Mouse (Mus musculus) limb, embryonic 11.5 days (tissue): ENCODE results near the gene Zfp112. TPM values are rescaled to one million over a fixed set of nuclear protein-coding genes. Genes with fewer than 3 reads are reported as not detected.

Experiments used
- ATAC-seq: fragments of 200-750 bp; cut with Nextera tagmentation; 2 replicates; pipeline ENCODE4 v1.8.0; 2017; ENCODE audit warnings: low read depth; ENCODE audit not compliant: insufficient number of reproducible peaks, low FRiP score, low TSS enrichment
- DNase-seq: peaks from one replicate; pipeline ENCODE4 v3.0.0-alpha.2; 2015; ENCODE audit warnings: low spot score
- H3K27ac ChIP-seq: fragments of 300-500 bp; sonication (generic); replicated peaks from 2 replicates; pipeline ENCODE4 v1.5.1; 2014; ENCODE audit warnings: low read depth, mild to moderate bottlenecking, low read length
- H3K27me3 ChIP-seq: fragments of 300-500 bp; sonication (generic); 2 replicates; pipeline ENCODE4 v1.6.1; 2014; ENCODE audit warnings: mild to moderate bottlenecking, low read length, mixed read lengths; ENCODE audit not compliant: control insufficient read depth, insufficient read depth
- H3K36me3 ChIP-seq: fragments of 300-500 bp; sonication (generic); 2 replicates; pipeline ENCODE4 v1.6.1; 2014; ENCODE audit warnings: mild to moderate bottlenecking, low read length, moderate library complexity, mixed read lengths; ENCODE audit not compliant: control insufficient read depth, insufficient read depth
- H3K4me1 ChIP-seq: fragments of 300-500 bp; sonication (generic); 2 replicates; pipeline ENCODE4 v1.6.1; 2014; ENCODE audit warnings: low read length, mixed read lengths; ENCODE audit not compliant: control insufficient read depth, insufficient read depth
- H3K4me2 ChIP-seq: fragments of 300-500 bp; sonication (generic); 2 replicates; pipeline ENCODE4 v1.6.1; 2014; ENCODE audit warnings: low read depth, mild to moderate bottlenecking, moderate library complexity; ENCODE audit not compliant: severe bottlenecking
- H3K4me3 ChIP-seq: fragments of 300-500 bp; sonication (generic); 2 replicates; pipeline ENCODE4 v1.5.1; 2014; ENCODE audit warnings: low read depth, low read length
- H3K9ac ChIP-seq: fragments of 300-500 bp; sonication (generic); 2 replicates; pipeline ENCODE4 v1.6.1; 2014; ENCODE audit warnings: mild to moderate bottlenecking, low read length
- H3K9me3 ChIP-seq: fragments of 300-500 bp; sonication (generic); 2 replicates; pipeline ENCODE4 v1.6.1; 2016; ENCODE audit warnings: low read length; ENCODE audit not compliant: control insufficient read depth
- WGBS: fragments of 180-500 bp; shearing (Covaris S2); extraction: QIAGEN DNeasy Blood & Tissue Kit; methylation state at CpG from one replicate; pipeline ENCODE4 v1.1.7; 2014; 5-methylcytosine and 5-hydroxymethylcytosine counted together
- polyA plus RNA-seq: library from polyadenylated mRNA; unstranded; fragments of >200 nt; fragmentation: Nextera tagmentation; extraction: Ambion mirVana; gene quantifications from 2 replicates; pipeline ENCODE4 v1.2.1, GENCODE M21; 2014

Zfp112 gene
- polyA plus RNA-seq, 1 experiment from 2014 or later: 3.3 TPM

DNA sequence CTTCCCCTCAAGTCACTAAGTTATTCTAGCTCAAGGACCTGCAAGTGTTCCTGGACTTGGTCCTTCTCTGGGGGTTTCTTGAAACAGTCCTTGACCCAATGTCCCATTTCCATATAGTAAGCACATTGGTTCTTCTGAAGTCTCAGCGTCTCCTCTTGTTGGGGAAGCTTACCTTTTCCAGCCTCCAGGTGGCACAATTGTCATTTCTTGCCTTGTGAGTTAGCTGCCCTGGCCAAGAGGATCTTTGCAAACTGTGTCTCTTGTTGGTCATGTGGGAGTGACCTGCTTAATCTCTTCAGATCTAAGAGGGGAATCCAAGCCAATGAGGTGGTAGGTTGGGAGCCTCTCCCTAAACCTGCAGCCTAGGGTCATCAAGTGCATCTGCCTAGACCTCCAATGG, 41.2 kb downstream of the Zfp112 start:
- Histone ChIP-seq H3K4me2 (no peak overlapping the region), H3K9ac (no peak overlapping the region), H3K4me1 (no peaks in the 10 kb centered on the region), H3K36me3 (no peaks in the 10 kb centered on the region), H3K27ac (no peak overlapping the region), H3K9me3 (no peaks in the 10 kb centered on the region; the same call in 1 of the 2 replicates), H3K4me3 (no peak overlapping the region), H3K27me3 (no peaks in the 10 kb centered on the region)
- ATAC-seq (no peak), DNase-seq (no peak)
- WGBS: 12% methylated on average over 1 of the region's 1 CpGs

DNA sequence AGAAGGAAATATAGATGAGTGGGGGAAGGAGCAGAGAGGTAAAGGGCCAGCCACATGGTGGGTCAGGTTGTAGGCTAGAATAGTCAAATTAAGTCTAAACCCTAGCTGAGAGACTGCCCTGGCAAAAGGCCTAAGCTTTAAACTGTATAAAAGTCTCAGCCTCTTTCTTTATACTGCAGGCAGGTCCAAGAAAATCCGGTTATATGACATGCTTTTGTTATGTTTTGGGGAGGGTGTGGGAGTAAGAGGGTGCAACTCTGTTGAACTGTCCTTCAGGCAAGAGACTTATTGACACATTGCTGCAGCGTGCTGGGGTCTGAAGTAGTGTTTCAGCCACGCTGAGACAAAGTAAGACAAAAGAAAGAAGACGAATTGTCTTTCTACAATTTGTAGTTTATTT, 60.1 kb downstream of the Zfp112 start:
- H3K27ac ChIP-seq: no peak overlapping the region
- H3K4me2 ChIP-seq: no peak overlapping the region
- H3K27me3 ChIP-seq: no peaks in the 10 kb centered on the region
- no peaks in the 10 kb centered on the region for H3K4me1 ChIP-seq
- H3K9ac ChIP-seq: no peak overlapping the region
- 76% methylated on average over 4 of the region's 4 CpGs for WGBS
- H3K36me3 ChIP-seq: no peaks in the 10 kb centered on the region
- DNase-seq: no peak
- ATAC-seq: no peak
- H3K4me3 ChIP-seq: no peak overlapping the region
- no peaks in the 10 kb centered on the region for H3K9me3 ChIP-seq

DNA sequence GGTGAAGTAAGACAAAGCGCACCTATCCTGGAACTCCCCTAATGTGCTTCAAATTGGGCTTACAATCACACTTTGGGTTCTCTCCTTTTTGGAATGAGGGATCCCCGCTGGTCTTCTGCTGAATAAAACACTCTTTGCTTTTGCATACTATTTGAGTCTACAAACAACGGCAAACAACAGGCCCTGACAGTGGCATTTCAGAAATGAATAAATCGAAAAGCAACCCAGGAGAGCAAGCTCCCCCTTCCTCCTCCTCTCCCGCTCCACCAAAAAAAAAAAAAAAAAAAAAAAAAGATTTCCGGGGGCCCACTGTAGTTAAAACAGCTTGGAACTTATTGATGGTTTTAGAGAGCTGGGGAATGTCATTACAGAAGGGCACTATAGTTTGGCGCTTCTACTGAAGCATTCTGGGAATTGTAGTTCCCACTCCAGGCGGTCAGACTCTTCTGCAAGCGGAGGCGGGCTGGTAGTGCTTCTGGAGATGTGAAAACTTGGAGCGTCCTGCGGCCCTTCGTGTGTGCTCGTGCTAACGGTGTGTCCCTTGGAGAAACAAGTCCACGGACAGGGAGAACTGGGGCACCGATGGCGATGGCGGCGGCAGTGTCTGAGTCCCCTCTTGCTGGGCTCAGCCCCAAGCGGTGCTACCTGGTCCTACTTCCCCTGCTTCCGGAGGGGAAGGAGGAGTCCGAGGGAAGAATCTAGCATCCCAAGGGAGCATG, 62.7 kb downstream of the Zfp112 start, which contains the start of gene Zfp114:
TSS of gene Zfp114 (plus strand) at position 443 of the 719 bp plus-strand sequence.
- no peak within 1 kb of the TSS for H3K27ac ChIP-seq
- H3K9ac ChIP-seq: peak within 1 kb of the TSS; percentile 79
- H3K36me3 ChIP-seq: no peaks in the 10 kb centered on the region
- DNase-seq (peak; percentile 86), ATAC-seq (peak; percentile 90)
- no peaks in the 10 kb centered on the region for H3K27me3 ChIP-seq
- WGBS: 14% methylated on average over 23 of the region's 23 CpGs
- no peaks in the 10 kb centered on the region; the same call in 1 of the 2 replicates for H3K9me3 ChIP-seq
- H3K4me1 ChIP-seq: no peaks in the 10 kb centered on the region
- peak within 1 kb of the TSS; percentile 48 for H3K4me3 ChIP-seq
- H3K4me2 ChIP-seq: peak within 1 kb of the TSS; percentile 46

DNA sequence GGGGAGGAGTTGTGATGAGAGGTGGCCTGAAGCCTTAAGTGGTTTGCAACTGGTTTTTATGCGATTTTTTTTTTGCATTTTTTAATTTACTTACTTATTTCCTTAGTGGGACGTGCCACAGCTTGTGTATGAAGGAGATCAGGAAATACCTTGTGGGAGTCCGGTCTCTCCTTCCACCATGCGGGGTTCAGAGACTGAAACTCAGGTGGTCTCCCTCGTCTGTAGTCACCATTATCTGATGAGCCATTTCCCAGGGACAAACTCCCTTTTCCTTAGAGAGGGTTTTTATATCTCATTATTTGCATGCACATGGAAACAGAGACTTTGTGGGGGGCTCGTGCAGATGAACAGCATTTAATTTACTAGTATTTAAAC, 63.2 kb downstream of the Zfp112 start:
- peak overlapping the region; percentile 79 for H3K9ac ChIP-seq
- WGBS: 61% methylated on average over 6 of the region's 6 CpGs
- no peak for DNase-seq
- H3K4me3 ChIP-seq: peak overlapping the region; percentile 48
- H3K36me3 ChIP-seq: no peaks in the 10 kb centered on the region
- H3K27ac ChIP-seq: no peak overlapping the region
- ATAC-seq: no peak
- no peaks in the 10 kb centered on the region for H3K4me1 ChIP-seq
- peak overlapping the region; percentile 46 for H3K4me2 ChIP-seq
- no peaks in the 10 kb centered on the region; the same call in 1 of the 2 replicates for H3K9me3 ChIP-seq
- no peaks in the 10 kb centered on the region for H3K27me3 ChIP-seq

Other genes starting within 250 kb of the Zfp112 start
- gene Vmn1r177, start 245.9 kb upstream of the Zfp112 start, polyA plus RNA-seq: not detected in 2 replicates
- gene Vmn1r178, start 220.3 kb upstream of the Zfp112 start, polyA plus RNA-seq: not detected in 2 replicates
- not detected in 2 replicates for gene Vmn1r179, start 185.3 kb upstream of the Zfp112 start, polyA plus RNA-seq
- not detected in 2 replicates for gene Vmn1r180, start 161.7 kb upstream of the Zfp112 start, polyA plus RNA-seq
- gene Vmn1r181, start 137.7 kb upstream of the Zfp112 start, polyA plus RNA-seq: not detected in 2 replicates
- gene V1rd19, start 110.6 kb upstream of the Zfp112 start, polyA plus RNA-seq: not detected in 2 replicates
- gene Vmn1r183, start 59.1 kb upstream of the Zfp112 start, polyA plus RNA-seq: not detected in 2 replicates
- gene Zfp180, start 30.4 kb upstream of the Zfp112 start, polyA plus RNA-seq: 30.7 and 30.9 TPM in 2 replicates
- 18.4 and 18.5 TPM in 2 replicates for gene Zfp235, start 21.9 kb downstream of the Zfp112 start, polyA plus RNA-seq
- 5.3 and 5.9 TPM in 2 replicates for gene Zfp114, start 62.7 kb downstream of the Zfp112 start, polyA plus RNA-seq
- 12.8 and 14.2 TPM in 2 replicates for gene Zfp111, start 99.1 kb downstream of the Zfp112 start, polyA plus RNA-seq
- gene Zfp109, start 125.2 kb downstream of the Zfp112 start, polyA plus RNA-seq: 4.9 and 5.8 TPM in 2 replicates
- 3.1 and 3.8 TPM in 2 replicates for gene Zfp108, start 142.5 kb downstream of the Zfp112 start, polyA plus RNA-seq
- gene Zfp93, start 158.1 kb downstream of the Zfp112 start, polyA plus RNA-seq: 10.4 and 10.6 TPM in 2 replicates
- gene Zfp61, start 188.9 kb downstream of the Zfp112 start, polyA plus RNA-seq: 50.1 and 51.2 TPM in 2 replicates
- gene Zfp94, start 204.4 kb downstream of the Zfp112 start, polyA plus RNA-seq: 13.2 and 14.2 TPM in 2 replicates
- not detected in 2 replicates for gene Tescl, start 221.6 kb downstream of the Zfp112 start, polyA plus RNA-seq
- gene Lypd5, start 236.9 kb downstream of the Zfp112 start, polyA plus RNA-seq: not detected in 2 replicates